Mouse (Mus musculus): ENCODE data around the gene Mpig6b. TPM values are rescaled to one million over a fixed set of nuclear protein-coding genes. Genes with fewer than 3 reads are reported as not detected.
A peak's percentile ranks its signal among the peaks of the same experiment; 100 is the strongest.

Gene Mpig6b
- polyA plus RNA-seq, 1 experiment from 2014 or later = 1.1 TPM

GRCm38 (mm10) chr17:35063466-35063865 is 2.5 kb downstream of the Mpig6b start:
- 93% methylated on average over 3 of the region's 3 CpGs for WGBS
- Histone ChIP-seq H3K27me3 (ENCODE audit: insufficient read depth, poor library complexity, severe bottlenecking) (peaks cover 62% of the 10 kb centered on the region), H3K36me3 (peaks cover 35% of the 10 kb centered on the region), H3K27ac (no peak overlapping the region), H3K4me3 (no peak overlapping the region), H3K4me1 (replicated peaks) (peaks cover 54% of the 10 kb centered on the region), H3K9me3 (no peaks in the 10 kb centered on the region)
- DNase-seq (ENCODE audit: low spot score) = no peak

- Histone ChIP-seq H3K36me3 (peaks cover 56% of the 10 kb centered on the region), H3K4me3 (peak overlapping the region; percentile 93; the same call in 1 of the 2 replicates), H3K27ac (no peak overlapping the region), H3K27me3 (ENCODE audit: insufficient read depth, poor library complexity, severe bottlenecking) (peaks cover 42% of the 10 kb centered on the region), H3K4me1 (replicated peaks) (peaks cover 61% of the 10 kb centered on the region), H3K9me3 (no peaks in the 10 kb centered on the region)
- 87% methylated on average over 8 of the region's 8 CpGs for WGBS
- no peak for DNase-seq (ENCODE audit: low spot score)
Measured at GRCm38 (mm10) chr17:35061299-35061698, 4.7 kb downstream of the Mpig6b start.

- Histone ChIP-seq H3K9me3 (no peaks in the 10 kb centered on the region), H3K36me3 (peaks cover 60% of the 10 kb centered on the region), H3K27ac (peak overlapping the region; percentile 62; the same call in 1 of the 2 replicates), H3K27me3 (ENCODE audit: insufficient read depth, poor library complexity, severe bottlenecking) (peaks cover 37% of the 10 kb centered on the region), H3K4me1 (replicated peaks) (peaks cover 59% of the 10 kb centered on the region), H3K4me3 (peak overlapping the region; percentile 93)
- no peak for DNase-seq (ENCODE audit: low spot score)
- 58% methylated on average over 22 of the region's 22 CpGs for WGBS
Measured at GRCm38 (mm10) chr17:35060737-35061297, 5.2 kb downstream of the Mpig6b start.

GRCm38 (mm10) chr17:35060071-35060470 is 5.9 kb downstream of the Mpig6b start:
- H3K4me3 ChIP-seq = peak overlapping the region; percentile 93
- peaks cover 68% of the 10 kb centered on the region for H3K36me3 ChIP-seq
- 27% methylated on average over 14 of the region's 14 CpGs for WGBS
- no peak for DNase-seq (ENCODE audit: low spot score)
- peaks cover 29% of the 10 kb centered on the region for H3K27me3 ChIP-seq (ENCODE audit: insufficient read depth, poor library complexity, severe bottlenecking)
- H3K9me3 ChIP-seq = no peaks in the 10 kb centered on the region
- peaks cover 51% of the 10 kb centered on the region for H3K4me1 ChIP-seq (replicated peaks)
- peak overlapping the region; percentile 99 for H3K27ac ChIP-seq

- Histone ChIP-seq H3K4me3 (peak within 1 kb of the TSS; percentile 93), H3K36me3 (peaks cover 76% of the 10 kb centered on the region), H3K27ac (peak within 1 kb of the TSS; percentile 99), H3K27me3 (ENCODE audit: insufficient read depth, poor library complexity, severe bottlenecking) (peaks cover 21% of the 10 kb centered on the region), H3K9me3 (0 out of 2 replicates have a peak, but pooled peaks cover 2% of the 10 kb centered on the region), H3K4me1 (replicated peaks) (peaks cover 42% of the 10 kb centered on the region)
- WGBS = under 1% methylated on average over 57 of the region's 57 CpGs
- DNase-seq (ENCODE audit: low spot score) = peak; percentile 95
Measured at GRCm38 (mm10) chr17:35058911-35059892, 6.8 kb downstream of the Mpig6b start, which contains the start of gene Ddah2. Gene Ddah2 (plus strand): TSS chr17:35059035.

GRCm38 (mm10) chr17:35058316-35058715 is 7.7 kb downstream of the Mpig6b start:
- 74% methylated on average over 9 of the region's 9 CpGs for WGBS
- no peak for DNase-seq (ENCODE audit: low spot score)
- peak overlapping the region; percentile 93 for H3K4me3 ChIP-seq
- H3K27me3 ChIP-seq (ENCODE audit: insufficient read depth, poor library complexity, severe bottlenecking) = peaks cover 12% of the 10 kb centered on the region
- peaks cover 38% of the 10 kb centered on the region for H3K4me1 ChIP-seq (replicated peaks)
- H3K36me3 ChIP-seq = peaks cover 83% of the 10 kb centered on the region
- H3K27ac ChIP-seq = peak overlapping the region; percentile 99
- H3K9me3 ChIP-seq = 0 out of 2 replicates have a peak, but pooled peaks cover 5% of the 10 kb centered on the region

- no peak for DNase-seq (ENCODE audit: low spot score)
- H3K4me1 ChIP-seq (replicated peaks) = peaks cover 44% of the 10 kb centered on the region
- 0 out of 2 replicates have a peak, but pooled peaks cover 6% of the 10 kb centered on the region for H3K27me3 ChIP-seq (ENCODE audit: insufficient read depth, poor library complexity, severe bottlenecking)
- H3K9me3 ChIP-seq = 0 out of 2 replicates have a peak, but pooled peaks cover 5% of the 10 kb centered on the region
- no peak overlapping the region for H3K4me3 ChIP-seq
- H3K27ac ChIP-seq = no peak overlapping the region
- 73% methylated on average over 3 of the region's 3 CpGs for WGBS
- H3K36me3 ChIP-seq = peaks cover 83% of the 10 kb centered on the region
Measured at GRCm38 (mm10) chr17:35057090-35057489, 8.9 kb downstream of the Mpig6b start.

GRCm38 (mm10) chr17:35055691-35056495 is 10.1 kb downstream of the Mpig6b start:
- Histone ChIP-seq H3K36me3 (peaks cover 73% of the 10 kb centered on the region), H3K4me3 (no peak overlapping the region), H3K4me1 (replicated peaks) (peaks cover 44% of the 10 kb centered on the region), H3K9me3 (0 out of 2 replicates have a peak, but pooled peaks cover 5% of the 10 kb centered on the region), H3K27me3 (ENCODE audit: insufficient read depth, poor library complexity, severe bottlenecking) (no peaks in the 10 kb centered on the region), H3K27ac (no peak overlapping the region)
- 92% methylated on average over 7 of the region's 7 CpGs for WGBS
- no peak for DNase-seq (ENCODE audit: low spot score)

GRCm38 (mm10) chr17:35052271-35052798 is 13.6 kb downstream of the Mpig6b start:
- Histone ChIP-seq H3K4me1 (replicated peaks) (peaks cover 53% of the 10 kb centered on the region), H3K9me3 (0 out of 2 replicates have a peak, but pooled peaks cover 5% of the 10 kb centered on the region), H3K27ac (peak overlapping the region; percentile 97), H3K36me3 (peaks cover 52% of the 10 kb centered on the region), H3K27me3 (ENCODE audit: insufficient read depth, poor library complexity, severe bottlenecking) (no peaks in the 10 kb centered on the region), H3K4me3 (peak overlapping the region; percentile 76)
- DNase-seq (ENCODE audit: low spot score) = no peak
- 81% methylated on average over 12 of the region's 12 CpGs for WGBS

- Histone ChIP-seq H3K4me1 (replicated peaks) (peaks cover 62% of the 10 kb centered on the region), H3K9me3 (0 out of 2 replicates have a peak, but pooled peaks cover 5% of the 10 kb centered on the region), H3K36me3 (peaks cover 44% of the 10 kb centered on the region), H3K27ac (peak overlapping the region; percentile 97), H3K4me3 (peak overlapping the region; percentile 76), H3K27me3 (ENCODE audit: insufficient read depth, poor library complexity, severe bottlenecking) (no peaks in the 10 kb centered on the region)
- 2% methylated on average over 21 of the region's 21 CpGs for WGBS
- peak; percentile 76 for DNase-seq (ENCODE audit: low spot score)
Measured at GRCm38 (mm10) chr17:35051156-35052086, 14.6 kb downstream of the Mpig6b start.

GRCm38 (mm10) chr17:35050126-35050750 is 15.7 kb downstream of the Mpig6b start:
- peak; percentile 76 for DNase-seq (ENCODE audit: low spot score)
- under 1% methylated on average over 27 of the region's 27 CpGs for WGBS
- Histone ChIP-seq H3K4me1 (replicated peaks) (peaks cover 74% of the 10 kb centered on the region), H3K27ac (peak overlapping the region; percentile 97), H3K9me3 (0 out of 2 replicates have a peak, but pooled peaks cover 5% of the 10 kb centered on the region), H3K36me3 (peaks cover 33% of the 10 kb centered on the region), H3K4me3 (peak overlapping the region; percentile 76), H3K27me3 (ENCODE audit: insufficient read depth, poor library complexity, severe bottlenecking) (no peaks in the 10 kb centered on the region)
